9 mouse cellular contexts compared by ENCODE assay signal in the genomic region with DNA sequence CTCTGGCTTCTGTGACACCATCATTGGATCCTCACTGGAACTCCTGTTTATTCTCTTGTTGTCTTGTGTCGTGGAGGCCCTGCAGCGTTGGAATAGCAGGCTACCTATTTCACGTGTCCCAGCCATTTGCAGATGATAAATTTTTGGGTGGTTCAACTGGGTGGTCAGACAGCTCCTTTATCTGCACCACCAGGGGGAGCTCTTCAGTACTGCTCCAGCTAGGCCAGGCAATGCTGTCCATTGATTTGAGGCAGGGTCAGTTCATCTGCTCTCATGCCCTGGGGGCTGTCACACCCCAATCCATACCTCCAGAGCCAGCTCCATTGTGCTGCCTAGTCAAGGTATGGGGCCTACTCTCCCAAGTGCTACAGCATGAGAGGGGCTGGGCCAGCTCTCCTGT. TPM values are rescaled to one million over a fixed set of nuclear protein-coding genes. Genes with fewer than 3 reads are reported as not detected.
A peak's percentile ranks its signal among the peaks of the same experiment; 100 is the strongest.
DNase-seq lines count a peak whose midpoint lies in the region; TF ChIP-seq lines count a peak whose summit lies in the region.
"Had no signal": no experiment of that assay in that cellular context is flagged by ENCODE, and none has a peak within 500 bp of the region (broad histone marks: within the 10 kb centered on the region; RNA-seq: fewer than 3 reads in every experiment).

No protein-coding gene starts in this region.

- H3K36me3 ChIP-seq in kidney, adult 2 months (ENCODE audit: control insufficient read depth, insufficient read depth, low read length) = no peaks in the 10 kb centered on the region
- H3K36me3 ChIP-seq: embryonic facial prominence, embryonic 15.5 days had no signal

- H3K4me1 ChIP-seq in kidney, adult 2 months (ENCODE audit: control insufficient read depth, insufficient read depth, low read length) = no peaks in the 10 kb centered on the region
- H3K4me1 ChIP-seq in bone marrow, adult 2 months (ENCODE audit: control insufficient read depth, insufficient read depth, low read length) = no peaks in the 10 kb centered on the region
- H3K4me1 ChIP-seq: embryonic facial prominence, embryonic 15.5 days had no signal

- H3K27me3 ChIP-seq in kidney, adult 2 months (replicated peaks; ENCODE audit: control insufficient read depth, insufficient read depth, low read length) = no peaks in the 10 kb centered on the region
- H3K27me3 ChIP-seq: embryonic facial prominence, embryonic 15.5 days had no signal

- no peak for TF ChIP-seq POLR2A in kidney, adult 2 months (IDR thresholded peaks at IDR 0.05; ENCODE audit: low read depth, low read length)
- TF ChIP-seq POLR2A in bone marrow, adult 2 months (IDR thresholded peaks at IDR 0.05; ENCODE audit: borderline replicate concordance, control insufficient read depth, low read depth, low read length) = no peak

- peak; percentile 65 for TF ChIP-seq CTCF in kidney, adult 2 months (conservative IDR thresholded peaks at IDR 0.05; ENCODE audit: insufficient read depth, insufficient read length, low read depth, low read length)
- peak; percentile 39; the same call in 1 of the 2 replicates for TF ChIP-seq CTCF in bone marrow, adult 2 months (IDR thresholded peaks at IDR 0.05; ENCODE audit: control insufficient read depth, insufficient read depth, low read length)

- peak; percentile 23 for DNase-seq in kidney, adult 2 months
- DNase-seq in kidney, adult 11 months = no peak
- DNase-seq in ES-CJ7 (ENCODE audit: low read depth, low spot score) = peak; percentile 52
- DNase-seq in kidney, postnatal 4 days = peak; percentile 15 to 28
- no peak for DNase-seq in right cerebral cortex, postnatal 36 days (ENCODE audit: low spot score in 2 of 2)
- DNase-seq in left cerebral cortex, adult 11 months (ENCODE audit: low spot score) = no peak
- DNase-seq in urinary bladder, adult 18-20 months (ENCODE audit: low spot score in 2 of 2) = no peak

- no peak overlapping the region for H3K4me3 ChIP-seq in kidney, adult 2 months (ENCODE audit: insufficient read depth, low read depth, low read length)
- no peak overlapping the region for H3K4me3 ChIP-seq in bone marrow, adult 2 months (replicated peaks; ENCODE audit: control insufficient read depth, low read depth, low read length)
- H3K4me3 ChIP-seq: embryonic facial prominence, embryonic 15.5 days had no signal

- 71% methylated on average over 3 of the region's 3 CpGs for WGBS in kidney, adult 2 months
- WGBS in bone marrow, adult 2 months = 73% methylated on average over 3 of the region's 3 CpGs

- no peak overlapping the region for H3K27ac ChIP-seq in kidney, adult 2 months (ENCODE audit: insufficient read depth, low read depth, low read length)
- no peak overlapping the region for H3K27ac ChIP-seq in bone marrow, adult 2 months (ENCODE audit: control insufficient read depth, insufficient read depth, low read depth, low read length, poor library complexity)
- H3K27ac ChIP-seq: embryonic facial prominence, embryonic 15.5 days had no signal

RNA-seq across cellular contexts. Expression of a gene that starts 24.5 kb away (rescaled TPM):
- 169 and 195 TPM in 2 replicates for polyA plus RNA-seq in kidney, adult 2 months (2012; rRNA removed)
- polyA plus RNA-seq in bone marrow, adult 2 months (2011; ENCODE audit: insufficient read depth, insufficient read length, low replicate concordance, missing spikeins) = 0.70 TPM in 1 of 2 replicates, not detected in the other

Comparison
In these comparisons a context has a peak if more than half of its experiments do, and no peak if none do; other contexts are left out.
1. DNase-seq: peak in kidney, adult 2 months (single experiment), ES-CJ7 (single experiment) and kidney, postnatal 4 days (2 of 2); none in kidney, adult 11 months (single experiment), right cerebral cortex, postnatal 36 days (0 of 2), left cerebral cortex, adult 11 months (single experiment) and urinary bladder, adult 18-20 months (0 of 2).
2. RNA of a gene that starts 24.5 kb away (polyA plus RNA-seq): 169 to 195 TPM in kidney, adult 2 months; 0.70 TPM in bone marrow, adult 2 months; every median in the first group is over 100 times any median in the second.